Mouse (Mus musculus): ENCODE data around the gene Rps10. TPM values are rescaled to one million over a fixed set of nuclear protein-coding genes. Genes with fewer than 3 reads are reported as not detected.

Rps10 gene
- total RNA-seq (2014; rRNA removed) = 1,348 and 1,517 TPM in 2 replicates
- 502 and 620 TPM in 2 replicates for polyA plus RNA-seq (2015; fragmentation: Nextera tagmentation; extraction: Ambion mirVana)

- ATAC-seq (no peak), DNase-seq (no peak)
- Histone ChIP-seq H3K4me1 (ENCODE audit: insufficient read depth) (0 out of 2 replicates have a peak, but pooled peaks cover 4% of the 10 kb centered on the region), H3K9ac (peak within 1 kb of the TSS; percentile 85), H3K9me3 (ENCODE audit: low read length) (no peaks in the 10 kb centered on the region), H3K4me2 (ENCODE audit: low read depth) (peak within 1 kb of the TSS; percentile 70), H3K4me3 (ENCODE audit: low read depth, low read length) (peak within 1 kb of the TSS; percentile 73), H3K36me3 (ENCODE audit: insufficient read depth) (peaks cover 17% of the 10 kb centered on the region), H3K27ac (ENCODE audit: low read depth, low read length) (peak within 1 kb of the TSS; percentile 91), H3K27me3 (ENCODE audit: insufficient read depth, low read length) (no peaks in the 10 kb centered on the region)
- no peak for TF ChIP-seq CTCF (IDR thresholded peaks at IDR 0.05; ENCODE audit: low read depth)
- 43% methylated on average over 18 of the region's 18 CpGs for WGBS
Observed at GRCm38 (mm10) chr17:27636132-27637020, at the start of gene Rps10. Gene Rps10, minus strand, starts transcription at chr17:27636669.

- Histone ChIP-seq H3K9ac (peak overlapping the region; percentile 79), H3K4me3 (ENCODE audit: low read depth, low read length) (peak overlapping the region; percentile 61), H3K36me3 (ENCODE audit: insufficient read depth) (no peaks in the 10 kb centered on the region), H3K9me3 (ENCODE audit: low read length) (0 out of 2 replicates have a peak, but pooled peaks cover 4% of the 10 kb centered on the region), H3K4me2 (ENCODE audit: low read depth) (peak overlapping the region; percentile 97), H3K27me3 (ENCODE audit: insufficient read depth, low read length) (no peaks in the 10 kb centered on the region), H3K27ac (ENCODE audit: low read depth, low read length) (0 out of 2 replicates have a peak overlapping the region, but pooled peaks have one; percentile 45), H3K4me1 (ENCODE audit: insufficient read depth) (no peaks in the 10 kb centered on the region)
- ATAC-seq (peak; percentile 42), DNase-seq (no peak)
- TF ChIP-seq CTCF (IDR thresholded peaks at IDR 0.05; ENCODE audit: low read depth) = no peak
- 5% methylated on average over 11 of the region's 11 CpGs for WGBS
Observed at GRCm38 (mm10) chr17:27685550-27685913, 49.1 kb upstream of the Rps10 start.

GRCm38 (mm10) chr17:27684886-27685549 is 48.5 kb upstream of the Rps10 start:
- H3K9me3 ChIP-seq (ENCODE audit: low read length) = 0 out of 2 replicates have a peak, but pooled peaks cover 4% of the 10 kb centered on the region
- peak overlapping the region; percentile 79 for H3K9ac ChIP-seq
- H3K27ac ChIP-seq (ENCODE audit: low read depth, low read length) = 0 out of 2 replicates have a peak overlapping the region, but pooled peaks have one; percentile 45
- no peaks in the 10 kb centered on the region for H3K4me1 ChIP-seq (ENCODE audit: insufficient read depth)
- TF ChIP-seq CTCF (IDR thresholded peaks at IDR 0.05; ENCODE audit: low read depth) = peak; percentile 82
- H3K4me2 ChIP-seq (ENCODE audit: low read depth) = peak overlapping the region; percentile 97
- peak overlapping the region; percentile 61 for H3K4me3 ChIP-seq (ENCODE audit: low read depth, low read length)
- peak; percentile 91 for DNase-seq
- peak; percentile 90 for ATAC-seq
- no peaks in the 10 kb centered on the region for H3K27me3 ChIP-seq (ENCODE audit: insufficient read depth, low read length)
- WGBS = 2% methylated on average over 44 of the region's 53 CpGs
- H3K36me3 ChIP-seq (ENCODE audit: insufficient read depth) = no peaks in the 10 kb centered on the region

- DNase-seq (peak; percentile 79), ATAC-seq (peak; percentile 85)
- Histone ChIP-seq H3K4me3 (ENCODE audit: low read depth, low read length) (no peak overlapping the region), H3K36me3 (ENCODE audit: insufficient read depth) (no peaks in the 10 kb centered on the region), H3K27ac (ENCODE audit: low read depth, low read length) (peak overlapping the region; percentile 85), H3K4me2 (ENCODE audit: low read depth) (no peak overlapping the region), H3K9ac (peak overlapping the region; percentile 37; the same call in 1 of the 2 replicates), H3K4me1 (ENCODE audit: insufficient read depth) (peaks cover 15% of the 10 kb centered on the region; the same call in 1 of the 2 replicates), H3K9me3 (ENCODE audit: low read length) (0 out of 2 replicates have a peak, but pooled peaks cover 4% of the 10 kb centered on the region), H3K27me3 (ENCODE audit: insufficient read depth, low read length) (no peaks in the 10 kb centered on the region)
- WGBS = 21% methylated on average over 11 of the region's 11 CpGs
- no peak for TF ChIP-seq CTCF (IDR thresholded peaks at IDR 0.05; ENCODE audit: low read depth)
Observed at GRCm38 (mm10) chr17:27678924-27679813, 42.7 kb upstream of the Rps10 start.

- 0 out of 2 replicates have a peak, but pooled peaks cover 4% of the 10 kb centered on the region for H3K9me3 ChIP-seq (ENCODE audit: low read length)
- H3K27ac ChIP-seq (ENCODE audit: low read depth, low read length) = no peak overlapping the region; the same call in 1 of the 2 replicates
- no peak for DNase-seq
- H3K36me3 ChIP-seq (ENCODE audit: insufficient read depth) = no peaks in the 10 kb centered on the region
- H3K27me3 ChIP-seq (ENCODE audit: insufficient read depth, low read length) = no peaks in the 10 kb centered on the region
- no peak for TF ChIP-seq CTCF (IDR thresholded peaks at IDR 0.05; ENCODE audit: low read depth)
- H3K9ac ChIP-seq = no peak overlapping the region
- peaks cover 15% of the 10 kb centered on the region; the same call in 1 of the 2 replicates for H3K4me1 ChIP-seq (ENCODE audit: insufficient read depth)
- H3K4me3 ChIP-seq (ENCODE audit: low read depth, low read length) = no peak overlapping the region
- no peak overlapping the region for H3K4me2 ChIP-seq (ENCODE audit: low read depth)
- 87% methylated on average over 5 of the region's 5 CpGs for WGBS
- no peak for ATAC-seq
Observed at GRCm38 (mm10) chr17:27677756-27678155, 41.3 kb upstream of the Rps10 start.

GRCm38 (mm10) chr17:27676270-27676669 is 39.8 kb upstream of the Rps10 start:
- H3K9me3 ChIP-seq (ENCODE audit: low read length) = 0 out of 2 replicates have a peak, but pooled peaks cover 4% of the 10 kb centered on the region
- H3K9ac ChIP-seq = no peak overlapping the region
- TF ChIP-seq CTCF (IDR thresholded peaks at IDR 0.05; ENCODE audit: low read depth) = no peak
- no peak overlapping the region for H3K27ac ChIP-seq (ENCODE audit: low read depth, low read length)
- peaks cover 15% of the 10 kb centered on the region; the same call in 1 of the 2 replicates for H3K4me1 ChIP-seq (ENCODE audit: insufficient read depth)
- WGBS = 35% methylated on average over 7 of the region's 7 CpGs
- no peak overlapping the region for H3K4me2 ChIP-seq (ENCODE audit: low read depth)
- H3K27me3 ChIP-seq (ENCODE audit: insufficient read depth, low read length) = no peaks in the 10 kb centered on the region
- no peak overlapping the region for H3K4me3 ChIP-seq (ENCODE audit: low read depth, low read length)
- ATAC-seq = no peak
- H3K36me3 ChIP-seq (ENCODE audit: insufficient read depth) = no peaks in the 10 kb centered on the region
- DNase-seq = no peak
